Mouse (Mus musculus): ENCODE results near the gene Imp3. TPM values are rescaled to one million over a fixed set of nuclear protein-coding genes. Genes with fewer than 3 reads are reported as not detected.

The Imp3 gene
- 10 to 100 TPM; 54.0 to 63.3 TPM for total RNA-seq (2021)
- 75.6 and 87.1 TPM in 2 replicates for polyA plus RNA-seq (2012; rRNA removed)
- long read RNA-seq, transcript Imp3-201 (1 exons, 924 nt): major isoform, 38 of 38 reads
- long read RNA-seq, partial matches to known transcripts: 0 of 38 reads
- long read RNA-seq, other reads (novel, unspliced or antisense): 0 of 38 reads

GRCm38 (mm10) chr9:56937223-56938160 lies at the start of gene Imp3:
Gene Imp3 (plus strand): TSS chr9:56937475.
- intact Hi-C loops (cut with DNase I): loop anchor here (1.0 to 10.0 kb wide), 3 partner anchors 13 to 587 kb away; partner anchors contain the start of genes Cox5a, Ptpn9 and Snupn
- no peaks in the 10 kb centered on the region for H3K79me2 ChIP-seq (replicated peaks; ENCODE audit: control insufficient read depth, insufficient read depth, low read length)
- TF ChIP-seq CTCF (IDR thresholded peaks at IDR 0.05): peak; percentile 47
- TF ChIP-seq EP300 (IDR thresholded peaks at IDR 0.05; ENCODE audit: insufficient read depth, low read depth, low read length): 0 out of 2 replicates have a peak, but pooled peaks have one; percentile 68
- TF ChIP-seq POLR2A (IDR thresholded peaks at IDR 0.05; ENCODE audit: insufficient read depth, low read depth, low read length): peak; percentile 92
- no peaks in the 10 kb centered on the region for H3K27me3 ChIP-seq (ENCODE audit: control insufficient read depth, insufficient read depth, low read length)
- peak within 1 kb of the TSS; percentile 86 for H3K9ac ChIP-seq (ENCODE audit: low read depth, low read length)
- peak; percentile 89 to 92 for DNase-seq
- H3K4me3 ChIP-seq: peak within 1 kb of the TSS; percentile 72
- H3K4me1 ChIP-seq (ENCODE audit: control insufficient read depth, insufficient read depth, low read length): peaks cover 3% of the 10 kb centered on the region
- WGBS: under 1% methylated on average over 73 of the region's 73 CpGs
- peaks cover 4% of the 10 kb centered on the region; the same call in 1 of the 2 replicates for H3K36me3 ChIP-seq (ENCODE audit: control insufficient read depth, insufficient read depth, low read length)
- H3K27ac ChIP-seq: peak within 1 kb of the TSS; percentile 92

- TF ChIP-seq CTCF (IDR thresholded peaks at IDR 0.05): no peak
- no peak for TF ChIP-seq EP300 (IDR thresholded peaks at IDR 0.05; ENCODE audit: insufficient read depth, low read depth, low read length)
- no peak for TF ChIP-seq POLR2A (IDR thresholded peaks at IDR 0.05; ENCODE audit: insufficient read depth, low read depth, low read length)
- Histone ChIP-seq H3K4me1 (ENCODE audit: control insufficient read depth, insufficient read depth, low read length) (peaks cover 6% of the 10 kb centered on the region), H3K4me3 (no peak overlapping the region), H3K27me3 (ENCODE audit: control insufficient read depth, insufficient read depth, low read length) (peaks cover 2% of the 10 kb centered on the region), H3K9ac (ENCODE audit: low read depth, low read length) (no peak overlapping the region), H3K27ac (no peak overlapping the region), H3K36me3 (ENCODE audit: control insufficient read depth, insufficient read depth, low read length) (no peaks in the 10 kb centered on the region), H3K79me2 (replicated peaks; ENCODE audit: control insufficient read depth, insufficient read depth, low read length) (no peaks in the 10 kb centered on the region)
- DNase-seq: no peak
- intact Hi-C loops (cut with DNase I): no loop called here
- 84% methylated on average over 16 of the region's 16 CpGs for WGBS
These were observed 49.7 kb upstream of the Imp3 start for GRCm38 (mm10) chr9:56887581-56887980.

- intact Hi-C loops (cut with DNase I): loop anchor here (1.0 to 2.0 kb wide), 5 partner anchors 35 to 241 kb away; partner anchors contain the start of genes Man2c1 and Snupn
- Histone ChIP-seq H3K9ac (ENCODE audit: low read depth, low read length) (no peak overlapping the region), H3K79me2 (replicated peaks; ENCODE audit: control insufficient read depth, insufficient read depth, low read length) (no peaks in the 10 kb centered on the region), H3K36me3 (ENCODE audit: control insufficient read depth, insufficient read depth, low read length) (no peaks in the 10 kb centered on the region), H3K27me3 (ENCODE audit: control insufficient read depth, insufficient read depth, low read length) (peaks cover 2% of the 10 kb centered on the region), H3K27ac (no peak overlapping the region), H3K4me3 (no peak overlapping the region), H3K4me1 (ENCODE audit: control insufficient read depth, insufficient read depth, low read length) (0 out of 2 replicates have a peak, but pooled peaks cover 1% of the 10 kb centered on the region)
- TF ChIP-seq POLR2A (IDR thresholded peaks at IDR 0.05; ENCODE audit: insufficient read depth, low read depth, low read length) (no peak), EP300 (IDR thresholded peaks at IDR 0.05; ENCODE audit: insufficient read depth, low read depth, low read length) (peak; percentile 77; the same call in 1 of the 2 replicates), CTCF (IDR thresholded peaks at IDR 0.05) (peak; percentile 90)
- peak; percentile 60 to 61 for DNase-seq
- 27% methylated on average over 14 of the region's 14 CpGs for WGBS
These were observed 47.5 kb upstream of the Imp3 start for GRCm38 (mm10) chr9:56889817-56890216.

- Histone ChIP-seq H3K4me3 (no peak overlapping the region), H3K79me2 (replicated peaks; ENCODE audit: control insufficient read depth, insufficient read depth, low read length) (no peaks in the 10 kb centered on the region), H3K36me3 (ENCODE audit: control insufficient read depth, insufficient read depth, low read length) (no peaks in the 10 kb centered on the region), H3K27me3 (ENCODE audit: control insufficient read depth, insufficient read depth, low read length) (peaks cover 2% of the 10 kb centered on the region), H3K9ac (ENCODE audit: low read depth, low read length) (no peak overlapping the region), H3K27ac (no peak overlapping the region), H3K4me1 (ENCODE audit: control insufficient read depth, insufficient read depth, low read length) (0 out of 2 replicates have a peak, but pooled peaks cover 1% of the 10 kb centered on the region)
- intact Hi-C loops (cut with DNase I): loop anchor here (2.0 kb wide), 3 partner anchors 34 to 240 kb away; partner anchors contain the start of genes Man2c1 and Snupn
- 70% methylated on average over 11 of the region's 11 CpGs for WGBS
- no peak for TF ChIP-seq EP300 (IDR thresholded peaks at IDR 0.05; ENCODE audit: insufficient read depth, low read depth, low read length)
- no peak for TF ChIP-seq CTCF (IDR thresholded peaks at IDR 0.05)
- TF ChIP-seq POLR2A (IDR thresholded peaks at IDR 0.05; ENCODE audit: insufficient read depth, low read depth, low read length): no peak
- DNase-seq: no peak
These were observed 46.6 kb upstream of the Imp3 start for GRCm38 (mm10) chr9:56890522-56891250.

- WGBS: 39% methylated on average over 12 of the region's 12 CpGs
- Histone ChIP-seq H3K27ac (no peak overlapping the region), H3K79me2 (replicated peaks; ENCODE audit: control insufficient read depth, insufficient read depth, low read length) (no peaks in the 10 kb centered on the region), H3K27me3 (ENCODE audit: control insufficient read depth, insufficient read depth, low read length) (peaks cover 2% of the 10 kb centered on the region; the same call in 1 of the 2 replicates), H3K36me3 (ENCODE audit: control insufficient read depth, insufficient read depth, low read length) (no peaks in the 10 kb centered on the region), H3K4me1 (ENCODE audit: control insufficient read depth, insufficient read depth, low read length) (0 out of 2 replicates have a peak, but pooled peaks cover 1% of the 10 kb centered on the region), H3K4me3 (no peak overlapping the region), H3K9ac (ENCODE audit: low read depth, low read length) (peak overlapping the region; percentile 32; the same call in 1 of the 2 replicates)
- intact Hi-C loops (cut with DNase I): loop anchor here (2.0 kb wide), 4 partner anchors 33 to 329 kb away; partner anchors contain the start of genes Man2c1 and Snupn
- TF ChIP-seq CTCF (IDR thresholded peaks at IDR 0.05) (peak; percentile 95), EP300 (IDR thresholded peaks at IDR 0.05; ENCODE audit: insufficient read depth, low read depth, low read length) (peak; percentile 73; the same call in 1 of the 2 replicates), POLR2A (IDR thresholded peaks at IDR 0.05; ENCODE audit: insufficient read depth, low read depth, low read length) (no peak)
- DNase-seq: peak; percentile 68
These were observed 45.7 kb upstream of the Imp3 start for GRCm38 (mm10) chr9:56891517-56892011.

All from heart, adult 2 months (tissue).